Mouse (Mus musculus) cerebellum, postnatal 10 days (tissue): ENCODE measurements around the gene Zmynd8.

Experiments
- DNase-seq, 2 experiments: peaks; one replicate each; pipeline ENCODE4 v3.0.0; 2021; ENCODE audit warnings: mixed read lengths in 2 of 2

The Zmynd8 gene

DNA sequence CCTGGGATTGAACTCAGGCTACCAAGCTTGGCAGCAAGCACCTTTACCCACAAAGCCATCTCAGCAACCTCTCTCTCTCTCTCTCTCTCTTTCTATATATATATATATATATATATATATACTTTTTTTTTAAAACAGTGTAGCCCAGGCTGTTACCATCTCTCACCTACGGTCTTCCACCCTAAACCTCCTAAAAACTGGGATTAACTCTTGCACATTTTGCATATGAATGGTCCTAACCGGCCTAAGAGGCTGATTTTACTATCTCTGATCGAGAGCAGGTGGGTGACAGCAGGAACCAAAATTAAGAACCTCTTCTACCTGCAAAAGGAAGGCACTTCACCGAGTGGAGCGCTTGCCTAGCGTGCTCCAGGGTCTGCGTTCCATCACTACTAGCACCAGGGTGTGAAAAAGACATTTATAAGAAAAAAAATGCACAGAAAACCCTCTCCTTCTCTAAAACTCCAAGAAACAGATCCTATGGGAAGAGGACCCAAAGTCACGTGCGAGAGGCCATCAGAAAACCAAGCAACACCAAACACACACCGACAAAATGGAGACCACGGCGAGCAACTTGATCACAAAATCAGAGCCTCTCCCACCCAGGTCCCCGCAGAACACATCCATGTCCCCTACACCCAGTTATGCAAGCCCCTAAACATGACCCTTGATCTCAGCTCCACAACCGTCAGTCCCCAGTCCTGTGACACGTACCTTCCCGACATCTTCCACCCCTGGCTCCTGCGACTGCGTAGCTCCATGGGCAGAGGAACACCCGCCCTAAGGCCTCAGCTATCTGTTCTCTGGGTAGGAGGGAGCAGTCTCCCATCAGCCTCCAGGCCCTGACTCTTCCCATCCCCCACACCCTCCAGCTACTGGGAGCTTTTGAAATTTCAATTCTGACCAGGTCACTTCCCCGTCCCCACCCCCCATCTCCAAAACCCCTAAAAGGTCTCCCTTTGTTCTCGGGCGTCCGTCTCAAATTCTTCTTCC, at the start of gene Zmynd8:
TSS of gene Zmynd8 (minus strand) at position 815 of the 993 bp plus-strand sequence.
- DNase-seq: peak in 1 of 2 experiments; percentile 25

DNA sequence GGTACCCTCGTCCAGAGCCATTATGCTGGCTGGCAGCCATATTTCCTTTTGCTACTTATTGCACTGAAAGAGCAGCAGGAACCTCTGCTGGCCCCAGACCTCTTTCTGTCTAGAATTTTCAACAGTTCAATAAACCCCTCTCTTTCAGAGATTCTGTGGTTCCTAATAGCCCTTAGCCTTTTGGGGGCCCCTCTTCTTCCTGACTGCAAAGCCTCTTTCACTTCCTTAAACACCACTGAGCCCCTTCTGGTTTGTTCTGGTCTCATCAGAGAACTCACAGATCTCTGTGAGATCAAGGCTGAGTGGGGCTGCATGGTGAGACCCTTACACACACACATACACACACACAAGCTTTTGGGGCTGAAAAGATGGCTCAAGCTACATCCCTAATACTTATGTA, 49.2 kb upstream of the Zmynd8 start:
- peak in 1 of 2 experiments; percentile 15 for DNase-seq

- no peak for DNase-seq
Observed at GRCm38 (mm10) chr2:165946046-165946564, 47.3 kb upstream of the Zmynd8 start.

DNA sequence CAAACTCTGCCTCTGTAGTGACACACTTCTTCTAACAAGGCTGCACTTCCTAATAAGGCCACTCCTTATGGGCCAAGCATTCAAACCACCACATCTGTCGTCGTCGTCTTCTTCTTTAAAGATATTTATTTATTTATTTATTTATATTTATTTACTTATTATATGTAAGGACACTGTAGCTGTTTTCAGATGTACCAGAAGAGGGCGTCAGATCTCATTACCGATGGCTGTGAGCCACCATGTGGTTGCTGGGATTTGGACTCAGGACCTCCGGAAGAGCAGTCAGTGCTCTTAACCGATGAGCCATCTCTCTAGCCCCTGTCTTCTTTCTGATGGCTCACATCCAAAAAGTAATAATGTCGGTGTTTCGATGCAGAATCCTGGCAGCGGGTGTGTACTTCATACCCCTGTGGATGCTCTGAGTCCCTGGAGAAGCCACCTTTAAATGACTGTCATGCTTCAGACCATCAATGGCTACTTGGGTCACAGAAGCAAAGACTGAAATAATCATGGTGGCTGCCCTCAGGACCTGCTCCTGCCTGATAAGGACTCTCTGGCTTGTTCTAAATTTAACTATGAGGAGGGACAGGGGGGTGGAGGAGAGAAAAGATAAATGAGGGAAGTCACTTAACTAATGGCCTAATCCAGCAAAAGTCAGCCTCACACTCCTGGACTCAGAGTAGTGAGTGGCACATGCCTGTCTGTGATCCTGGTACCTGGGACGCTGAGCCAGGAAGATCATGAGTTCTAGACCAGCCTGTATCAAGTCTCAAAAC, 45.9 kb upstream of the Zmynd8 start:
- no peak for DNase-seq

GRCm38 (mm10) chr2:165943113-165943512, 44.3 kb upstream of the Zmynd8 start:
- DNase-seq: no peak

GRCm38 (mm10) chr2:165936106-165936505, 37.3 kb upstream of the Zmynd8 start:
- no peak for DNase-seq

GRCm38 (mm10) chr2:165927705-165928104, 28.9 kb upstream of the Zmynd8 start:
- no peak for DNase-seq

DNA sequence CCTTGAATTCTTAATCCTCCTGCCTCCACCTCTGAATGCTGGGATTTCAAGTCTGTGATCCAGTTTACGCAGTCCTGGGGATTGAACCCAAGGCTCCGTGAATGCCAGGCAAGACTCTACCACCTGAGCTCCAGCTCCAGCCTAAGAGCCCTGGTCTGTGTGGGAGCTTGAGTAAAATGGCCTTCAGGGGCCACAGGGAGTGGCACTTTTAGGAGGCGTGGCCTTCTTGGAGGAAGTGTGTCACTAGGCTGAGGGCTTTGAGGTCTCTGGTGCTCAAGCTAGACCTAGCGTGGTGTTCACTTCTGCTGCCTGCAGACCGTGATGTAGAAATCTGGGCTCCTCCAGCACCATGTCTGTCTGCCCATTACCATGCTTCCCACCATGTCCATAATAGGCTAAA, 27.4 kb upstream of the Zmynd8 start:
- no peak for DNase-seq

- no peak for DNase-seq
Observed at GRCm38 (mm10) chr2:165925144-165925543, 26.3 kb upstream of the Zmynd8 start.

- no peak for DNase-seq
Observed at GRCm38 (mm10) chr2:165924695-165925094, 25.9 kb upstream of the Zmynd8 start.

DNA sequence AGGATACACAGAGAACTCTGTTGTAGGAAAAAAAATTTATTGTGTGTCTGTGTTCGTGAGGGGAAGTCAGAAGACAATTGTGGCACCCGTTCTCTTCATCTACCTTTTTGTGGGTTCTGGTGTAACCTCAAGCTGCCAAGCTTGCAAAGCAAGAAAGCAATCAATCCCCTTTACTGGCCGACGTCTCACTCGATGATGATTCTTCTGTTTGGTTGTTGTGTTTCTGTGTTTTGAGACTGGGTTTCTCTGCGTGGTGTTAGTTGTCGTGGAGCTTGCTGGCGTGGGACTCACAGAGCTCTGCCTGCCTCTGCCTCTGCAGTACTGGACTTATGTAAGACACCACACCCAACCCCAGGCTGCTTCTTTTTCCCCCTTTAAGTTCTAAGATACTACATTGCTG, 24.9 kb upstream of the Zmynd8 start:
- no peak for DNase-seq

DNA sequence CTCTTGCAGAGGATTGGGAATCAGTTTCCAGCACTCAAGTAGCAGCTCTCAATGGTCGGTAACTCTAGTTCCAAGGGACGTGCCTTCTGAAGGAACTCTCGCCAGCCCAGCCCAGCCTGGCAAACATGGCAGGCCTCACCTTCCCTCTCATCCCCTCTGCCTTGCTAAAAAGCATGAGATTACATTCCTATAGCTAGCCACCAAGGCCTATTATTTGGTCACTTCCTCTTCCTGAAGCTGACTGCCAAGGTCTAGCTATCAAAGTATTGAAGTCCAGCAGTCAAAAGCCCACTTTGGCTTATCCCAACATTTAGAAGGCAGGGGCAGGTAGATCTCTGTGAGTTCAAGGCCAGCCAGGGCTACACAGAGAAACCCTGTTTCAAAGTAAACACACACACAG, 24.2 kb upstream of the Zmynd8 start:
- DNase-seq: no peak

DNA sequence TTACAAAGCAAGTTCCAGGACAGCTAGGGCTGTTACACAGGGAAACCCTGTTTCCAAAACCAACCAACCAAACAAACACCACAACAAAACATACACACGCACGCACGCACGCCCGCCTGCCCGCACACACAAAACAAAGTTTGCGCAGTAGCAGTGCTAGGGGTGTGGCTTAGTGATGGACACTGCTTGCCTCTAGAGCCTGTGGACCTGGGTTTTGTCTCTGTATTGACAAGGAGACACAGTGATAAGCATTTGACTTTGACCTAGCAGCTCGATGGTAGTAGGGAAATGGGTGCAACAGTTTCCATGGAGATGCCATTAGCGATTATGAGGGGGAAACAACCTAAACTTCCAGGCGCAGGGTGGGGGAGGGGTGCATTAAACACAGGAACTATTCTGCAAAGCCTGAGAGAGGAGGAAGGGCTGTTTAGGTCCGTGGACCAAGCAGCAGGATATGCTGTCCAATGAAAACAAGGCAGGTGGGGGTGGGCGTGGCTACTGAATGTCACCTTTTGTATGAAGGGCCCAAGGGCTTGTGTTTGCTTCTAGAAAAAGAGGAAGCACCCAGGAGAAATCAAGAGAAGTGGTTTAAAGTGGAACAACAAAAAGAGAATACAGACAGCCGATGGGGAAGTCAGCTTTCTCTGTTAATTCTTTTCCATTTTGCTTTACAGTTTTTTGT, 23.4 kb upstream of the Zmynd8 start:
- no peak for DNase-seq

DNA sequence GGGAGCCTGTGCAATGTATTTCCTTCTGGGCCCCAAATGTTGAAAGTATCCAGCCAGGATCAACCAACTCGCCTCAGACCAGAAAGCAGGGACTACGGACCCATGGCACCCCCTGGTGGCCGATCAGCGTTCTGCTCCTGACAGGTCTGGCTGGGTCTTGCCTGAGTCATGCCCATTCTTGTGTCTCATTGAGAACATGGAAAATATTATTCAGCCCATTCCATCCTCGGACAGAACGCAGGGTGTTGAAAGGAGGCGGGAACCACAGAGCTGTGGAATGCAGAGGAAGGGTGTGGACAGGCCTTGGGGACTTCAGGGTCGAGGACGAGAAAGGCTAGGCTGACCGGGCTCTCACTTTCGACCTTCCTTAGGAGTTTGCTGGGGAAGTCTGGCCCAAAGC, 15.5 kb upstream of the Zmynd8 start:
- peak; percentile 97 to 99 for DNase-seq

GRCm38 (mm10) chr2:165913073-165913472, 14.3 kb upstream of the Zmynd8 start:
- no peak for DNase-seq

DNA sequence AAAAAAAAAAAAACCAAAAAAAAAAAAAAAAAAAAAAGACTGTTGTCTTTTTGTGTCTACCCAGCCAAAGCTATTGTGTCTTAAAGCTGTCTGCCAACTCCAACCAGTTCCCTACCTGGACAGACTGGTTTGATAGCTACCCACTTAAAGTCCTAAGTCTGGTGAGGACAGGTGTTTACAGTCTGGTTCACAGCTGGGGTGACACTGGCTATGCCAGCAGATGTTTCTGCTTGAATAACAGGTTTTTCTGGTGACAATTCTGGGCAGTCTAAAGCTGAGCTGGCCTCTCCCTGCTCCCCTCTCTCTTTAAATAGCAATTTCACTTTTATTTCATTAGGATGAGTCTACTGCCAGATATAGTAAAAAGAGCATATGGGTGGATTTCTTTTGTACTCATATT, 10.9 kb upstream of the Zmynd8 start:
- DNase-seq: no peak

DNA sequence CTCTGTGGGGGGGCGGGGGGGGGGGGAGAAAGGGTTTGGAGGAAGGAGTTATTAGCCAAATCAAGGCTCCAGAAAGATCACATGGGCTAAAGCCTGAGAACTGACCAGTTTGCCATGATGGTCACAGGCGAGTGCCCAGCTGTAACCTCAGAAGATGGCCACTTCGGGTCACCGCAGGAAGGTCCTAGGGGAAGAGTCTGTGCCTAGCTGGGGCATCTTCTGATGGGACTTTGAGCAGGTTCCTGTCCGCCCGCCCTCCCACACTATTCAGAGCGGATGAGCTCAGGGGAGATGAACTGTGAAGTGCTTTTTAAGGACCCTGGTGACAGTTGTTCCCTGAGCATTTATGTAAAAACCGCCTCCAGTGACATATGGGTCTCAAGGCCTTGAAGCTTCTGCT, 8.4 kb upstream of the Zmynd8 start:
- DNase-seq: no peak

DNA sequence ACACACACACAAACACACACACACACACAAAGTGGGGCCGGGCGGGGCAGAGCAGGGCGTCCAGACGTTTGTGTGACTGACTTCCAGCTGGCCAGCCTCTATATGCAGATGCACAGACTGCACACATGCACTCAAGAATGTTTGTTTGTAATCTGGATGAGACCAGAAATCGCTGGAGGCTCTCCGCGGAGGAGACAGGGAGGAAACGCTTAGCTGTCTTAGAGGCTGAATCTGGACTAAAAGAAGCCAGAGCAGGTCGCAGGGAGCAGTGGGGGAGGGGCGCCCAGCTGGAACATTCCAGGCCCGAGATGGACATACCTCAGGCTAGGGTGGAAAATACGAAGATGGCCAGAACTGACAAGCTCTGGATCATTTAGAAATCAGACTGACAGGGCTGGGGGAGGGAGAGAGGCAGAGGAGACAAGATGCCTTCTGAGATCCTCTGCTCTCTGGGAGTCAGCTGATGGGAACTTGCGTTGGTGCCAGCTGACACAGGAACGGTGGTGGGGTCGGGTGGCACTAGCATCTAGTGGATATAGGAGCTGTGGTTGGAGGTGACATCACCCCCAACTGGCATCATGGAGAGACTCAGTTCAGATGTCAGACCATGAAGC, 7.6 kb upstream of the Zmynd8 start:
- peak; percentile 73 to 78 for DNase-seq

DNA sequence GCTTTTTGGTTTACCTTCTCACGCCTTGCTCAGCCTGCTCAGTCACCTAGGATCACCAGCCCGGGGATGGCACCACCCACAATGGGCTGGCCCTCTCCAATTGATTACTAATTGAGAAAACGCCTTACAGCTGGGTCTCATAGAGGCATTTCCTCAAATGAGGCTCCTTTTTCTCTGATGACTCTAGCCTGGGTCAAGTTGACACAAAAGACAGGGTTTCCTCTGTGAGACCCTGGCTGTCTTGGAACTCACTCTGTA, 2.2 kb upstream of the Zmynd8 start:
- DNase-seq: no peak

DNA sequence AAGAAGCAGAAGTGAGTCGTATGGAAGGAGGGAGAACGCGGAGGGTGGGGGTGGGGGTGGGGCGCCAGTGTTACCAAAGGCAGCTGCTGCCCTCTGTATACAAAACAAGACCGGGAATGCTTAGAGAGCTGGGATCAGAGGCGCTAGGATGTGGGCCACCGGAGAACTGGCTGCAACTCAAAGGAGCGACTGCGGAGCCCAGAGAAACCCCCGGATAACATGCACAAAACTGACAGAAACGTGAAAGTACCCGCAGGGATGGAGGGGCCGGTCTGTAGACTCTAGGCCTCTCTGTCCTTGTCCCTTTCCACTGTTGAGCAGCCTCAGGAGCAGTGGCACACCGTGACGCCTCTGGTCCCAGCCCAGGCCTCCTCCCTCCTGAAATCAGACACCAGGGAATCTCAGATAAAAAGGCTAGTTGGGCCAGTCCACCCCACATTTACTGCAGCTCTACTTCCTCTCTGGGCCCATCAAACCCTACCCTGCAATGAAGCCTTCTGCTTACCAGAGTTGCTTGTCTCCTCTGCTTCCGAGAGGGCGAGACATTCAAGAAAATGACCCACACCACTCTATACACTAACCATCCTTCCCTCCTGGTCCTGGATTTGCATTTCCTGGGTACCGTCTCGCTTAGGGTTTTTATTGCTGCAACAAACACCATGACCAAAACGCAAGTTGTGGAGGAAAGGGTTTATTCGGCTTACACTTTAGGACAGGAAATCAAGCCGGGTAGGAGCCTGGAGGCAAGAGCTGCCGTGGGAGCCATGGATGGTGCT, 1.7 kb upstream of the Zmynd8 start:
- DNase-seq: peak in 1 of 2 experiments; percentile 24

DNA sequence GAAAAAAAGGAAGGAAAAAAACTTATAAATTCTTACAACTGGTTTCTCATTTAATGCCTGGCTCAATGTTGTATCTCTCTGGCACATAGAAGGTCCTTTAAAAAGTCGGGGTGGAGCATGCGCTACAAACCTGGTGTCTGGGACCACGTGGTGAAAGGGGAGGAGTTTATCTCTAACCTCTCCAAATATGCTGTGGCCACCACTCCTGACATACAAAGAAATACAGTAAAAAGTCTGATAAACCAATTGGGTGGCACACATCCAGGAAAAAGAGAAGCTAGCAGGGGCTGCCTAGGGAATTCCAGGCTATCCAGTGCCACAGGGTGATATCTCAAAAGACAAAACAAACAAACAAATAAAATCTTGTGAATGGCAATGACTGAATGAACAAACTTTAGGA, 1.1 kb upstream of the Zmynd8 start:
- no peak for DNase-seq

- DNase-seq: no peak
Observed at GRCm38 (mm10) chr2:165899474-165899873, 658 bp upstream of the Zmynd8 start.
